Mouse (Mus musculus): ENCODE results near the gene Mxi1.

GRCm38 (mm10) chr19:53369469-53370043, 59.2 kb downstream of the Mxi1 start:
- TF ChIP-seq GATA1 (IDR thresholded peaks at IDR 0.05; ENCODE audit: low read length) (no peak), TAL1 (IDR thresholded peaks at IDR 0.05; ENCODE audit: low read length) (no peak)

Data from erythroblast, embryonic 14.5 days (primary cell).